Mouse (Mus musculus) thymus, adult 2 months (tissue): Measurements from ENCODE around the gene Uevld.

Experiments
- CTCF ChIP-seq: fragments of 200-500 bp; IDR thresholded peaks from 2 replicates; pipeline ENCODE4 v1.5.1; 2012; ENCODE audit warnings: mild to moderate bottlenecking, control low read depth, low read length, moderate library complexity, borderline replicate concordance; ENCODE audit not compliant: control insufficient read depth, poor library complexity, insufficient read depth; ENCODE audit errors: extremely low read depth
- POLR2A ChIP-seq: fragments of 200-500 bp; IDR thresholded peaks from 2 replicates; pipeline ENCODE4 v1.6.1; 2012; ENCODE audit warnings: mild to moderate bottlenecking, low read length, control low read depth, moderate library complexity; ENCODE audit not compliant: control insufficient read depth, poor library complexity, insufficient read depth; ENCODE audit errors: extremely low read depth

- no peak for TF ChIP-seq CTCF
- TF ChIP-seq POLR2A: no peak
Measured at GRCm38 (mm10) chr7:46985718-46986505, 27.6 kb upstream of the Uevld start.
